Mouse (Mus musculus): Measurements from ENCODE around the gene Slc15a5.

- no peak for TF ChIP-seq GATA1 (IDR thresholded peaks at IDR 0.05; ENCODE audit: borderline replicate concordance, low read length)
- no peak for TF ChIP-seq FLI1 (IDR thresholded peaks at IDR 0.05; ENCODE audit: low read length)
Observed at GRCm38 (mm10) chr6:137985169-137985568, 94.5 kb downstream of the Slc15a5 start.
